Mouse (Mus musculus) forebrain, postnatal 0 days (tissue): ENCODE data around the gene Slc25a23. TPM values are rescaled to one million over a fixed set of nuclear protein-coding genes. Genes with fewer than 3 reads are reported as not detected.
A peak's percentile ranks its signal among the peaks of the same experiment; 100 is the strongest.

Experiments used
- ATAC-seq: fragments of 200-750 bp; cut with Nextera tagmentation; 2 replicates; pipeline ENCODE4 v1.8.0; 2017; ENCODE audit warnings: mild to moderate bottlenecking, moderate library complexity
- DNase-seq: peaks from one replicate; pipeline ENCODE4 v3.0.0-alpha.2; 2015
- H3K27ac ChIP-seq: fragments of 300-500 bp; sonication (generic); 2 replicates; pipeline ENCODE4 v1.5.1; 2014; ENCODE audit warnings: low read depth, mild to moderate bottlenecking, antibody characterized with exemption, low read length, moderate library complexity, mixed read lengths
- H3K27me3 ChIP-seq: fragments of 300-500 bp; sonication (generic); 2 replicates; pipeline ENCODE4 v1.6.1; 2014; ENCODE audit warnings: mild to moderate bottlenecking, low read length, mixed read lengths; ENCODE audit not compliant: insufficient read depth
- H3K36me3 ChIP-seq: fragments of 300-500 bp; sonication (generic); 2 replicates; pipeline ENCODE4 v1.6.1; 2014; ENCODE audit warnings: mild to moderate bottlenecking, moderate library complexity; ENCODE audit not compliant: insufficient read depth
- H3K4me1 ChIP-seq: fragments of 300-500 bp; sonication (generic); 2 replicates; pipeline ENCODE4 v1.6.1; 2014; ENCODE audit warnings: antibody characterized with exemption; ENCODE audit not compliant: insufficient read depth
- H3K4me2 ChIP-seq: fragments of 300-500 bp; sonication (generic); 2 replicates; pipeline ENCODE4 v1.6.1; 2014; ENCODE audit warnings: low read depth, mild to moderate bottlenecking, moderate library complexity
- H3K4me3 ChIP-seq: fragments of 300-500 bp; sonication (generic); 2 replicates; pipeline ENCODE4 v1.5.1; 2014; ENCODE audit warnings: low read depth, low read length, mixed read lengths
- H3K9ac ChIP-seq: fragments of 300-500 bp; sonication (generic); 2 replicates; pipeline ENCODE4 v1.6.1; 2014; ENCODE audit warnings: mild to moderate bottlenecking
- H3K9me3 ChIP-seq: fragments of 300-500 bp; sonication (generic); 2 replicates; pipeline ENCODE4 v1.6.1; 2016; ENCODE audit warnings: low read length
- CTCF ChIP-seq: sonication (generic); IDR thresholded peaks from 2 replicates; pipeline ENCODE4 v1.5.1; 2016; ENCODE audit warnings: antibody characterized with exemption, control low read depth, low read depth
- WGBS: fragments of 180-500 bp; shearing (Covaris S2); extraction: QIAGEN DNeasy Blood & Tissue Kit; methylation state at CpG from one replicate; pipeline ENCODE4 v1.1.7; 2014; 5-methylcytosine and 5-hydroxymethylcytosine counted together
- polyA plus RNA-seq: library from polyadenylated mRNA; unstranded; fragments of >200 nt; fragmentation: Nextera tagmentation; extraction: Ambion mirVana; gene quantifications from 2 replicates; pipeline ENCODE4 v1.2.1, GENCODE M21; 2015
- total RNA-seq: library from RNA; depleted of rRNA; stranded (reverse); fragments of >200 nt; gene quantifications from 2 replicates; pipeline ENCODE4 v1.2.3, GENCODE M21; 2014

The Slc25a23 gene
- total and polyA plus RNA-seq, 2 experiments from 2014 or later, result 43.2 to 101 TPM

- peak overlapping the region; percentile 74 for H3K4me3 ChIP-seq
- no peaks in the 10 kb centered on the region for H3K27me3 ChIP-seq
- peak overlapping the region; percentile 76 for H3K4me2 ChIP-seq
- no peak overlapping the region for H3K27ac ChIP-seq
- H3K4me1 ChIP-seq, result 0 out of 2 replicates have a peak, but pooled peaks cover 5% of the 10 kb centered on the region
- TF ChIP-seq CTCF, result no peak
- H3K36me3 ChIP-seq, result no peaks in the 10 kb centered on the region; the same call in 1 of the 2 replicates
- DNase-seq, result no peak
- ATAC-seq, result no peak
- WGBS, result 41% methylated on average over 4 of the region's 4 CpGs
- no peaks in the 10 kb centered on the region for H3K9me3 ChIP-seq
- peak overlapping the region; percentile 72 for H3K9ac ChIP-seq
These were observed 44.8 kb upstream of the Slc25a23 start for GRCm38 (mm10) chr17:57104496-57104895.

- WGBS, result 81% methylated on average over 2 of the region's 2 CpGs
- no peak for TF ChIP-seq CTCF
- no peak overlapping the region for H3K27ac ChIP-seq
- no peaks in the 10 kb centered on the region for H3K27me3 ChIP-seq
- H3K4me2 ChIP-seq, result no peak overlapping the region
- no peak overlapping the region for H3K4me3 ChIP-seq
- H3K9ac ChIP-seq, result no peak overlapping the region
- no peaks in the 10 kb centered on the region; the same call in 1 of the 2 replicates for H3K36me3 ChIP-seq
- H3K9me3 ChIP-seq, result no peaks in the 10 kb centered on the region
- DNase-seq, result no peak
- H3K4me1 ChIP-seq, result 0 out of 2 replicates have a peak, but pooled peaks cover 5% of the 10 kb centered on the region
- no peak for ATAC-seq
These were observed 42.6 kb upstream of the Slc25a23 start for GRCm38 (mm10) chr17:57102276-57102675.

GRCm38 (mm10) chr17:57099629-57100325 is 40.1 kb upstream of the Slc25a23 start:
- H3K9ac ChIP-seq, result no peak overlapping the region
- no peak overlapping the region for H3K27ac ChIP-seq
- WGBS, result 8% methylated on average over 10 of the region's 10 CpGs
- ATAC-seq, result peak; percentile 21; the same call in 1 of the 2 replicates
- H3K4me3 ChIP-seq, result no peak overlapping the region
- no peak overlapping the region for H3K4me2 ChIP-seq
- no peaks in the 10 kb centered on the region for H3K27me3 ChIP-seq
- no peak for DNase-seq
- H3K4me1 ChIP-seq, result 0 out of 2 replicates have a peak, but pooled peaks cover 5% of the 10 kb centered on the region
- no peak for TF ChIP-seq CTCF
- H3K36me3 ChIP-seq, result no peaks in the 10 kb centered on the region; the same call in 1 of the 2 replicates
- H3K9me3 ChIP-seq, result no peaks in the 10 kb centered on the region

GRCm38 (mm10) chr17:57098321-57098720 is 38.7 kb upstream of the Slc25a23 start:
- WGBS, result 84% methylated on average over 5 of the region's 5 CpGs
- no peak overlapping the region for H3K27ac ChIP-seq
- no peaks in the 10 kb centered on the region for H3K27me3 ChIP-seq
- no peak for ATAC-seq
- H3K9ac ChIP-seq, result no peak overlapping the region
- H3K4me2 ChIP-seq, result no peak overlapping the region
- H3K4me1 ChIP-seq, result no peaks in the 10 kb centered on the region
- no peak for DNase-seq
- no peaks in the 10 kb centered on the region; the same call in 1 of the 2 replicates for H3K36me3 ChIP-seq
- H3K9me3 ChIP-seq, result no peaks in the 10 kb centered on the region
- no peak overlapping the region for H3K4me3 ChIP-seq
- TF ChIP-seq CTCF, result no peak

- no peak overlapping the region for H3K9ac ChIP-seq
- DNase-seq, result peak; percentile 80
- H3K27me3 ChIP-seq, result no peaks in the 10 kb centered on the region
- no peaks in the 10 kb centered on the region for H3K9me3 ChIP-seq
- TF ChIP-seq CTCF, result peak; percentile 95
- no peaks in the 10 kb centered on the region for H3K36me3 ChIP-seq
- no peak overlapping the region for H3K27ac ChIP-seq
- 2% methylated on average over 11 of the region's 11 CpGs for WGBS
- H3K4me2 ChIP-seq, result peak overlapping the region; percentile 45
- H3K4me3 ChIP-seq, result peak overlapping the region; percentile 16; the same call in 1 of the 2 replicates
- peak; percentile 91 for ATAC-seq
- no peaks in the 10 kb centered on the region for H3K4me1 ChIP-seq
These were observed 36.9 kb upstream of the Slc25a23 start for GRCm38 (mm10) chr17:57096623-57096920.

- Histone ChIP-seq H3K36me3 (no peaks in the 10 kb centered on the region), H3K9me3 (no peaks in the 10 kb centered on the region), H3K27me3 (no peaks in the 10 kb centered on the region), H3K4me1 (no peaks in the 10 kb centered on the region), H3K9ac (no peak overlapping the region), H3K4me2 (peak overlapping the region; percentile 45), H3K27ac (no peak overlapping the region), H3K4me3 (peak overlapping the region; percentile 16; the same call in 1 of the 2 replicates)
- under 1% methylated on average over 18 of the region's 19 CpGs for WGBS
- no peak for TF ChIP-seq CTCF
- ATAC-seq (peak; percentile 79), DNase-seq (peak; percentile 51)
These were observed 36.4 kb upstream of the Slc25a23 start for GRCm38 (mm10) chr17:57095855-57096622.

- Histone ChIP-seq H3K4me1 (no peaks in the 10 kb centered on the region), H3K27me3 (no peaks in the 10 kb centered on the region), H3K4me2 (no peak overlapping the region), H3K9me3 (no peaks in the 10 kb centered on the region), H3K27ac (no peak overlapping the region), H3K36me3 (no peaks in the 10 kb centered on the region), H3K9ac (no peak overlapping the region), H3K4me3 (no peak overlapping the region)
- 98% methylated on average over 3 of the region's 3 CpGs for WGBS
- DNase-seq (no peak), ATAC-seq (no peak)
- no peak for TF ChIP-seq CTCF
These were observed 34.6 kb upstream of the Slc25a23 start for GRCm38 (mm10) chr17:57094222-57094621.
